Mouse (Mus musculus) gastrocnemius, adult 2 months (tissue): ENCODE measurements around the gene Sh2d3c. TPM values are rescaled to one million over a fixed set of nuclear protein-coding genes. Genes with fewer than 3 reads are reported as not detected.

Experiments
- DNase-seq: peaks from one replicate; pipeline ENCODE4 v3.0.0; 2022
- H3K27ac ChIP-seq: fragments of 200-600 bp; 2 replicates; pipeline ENCODE4 v1.8.1; 2022; ENCODE audit warnings: mild to moderate bottlenecking
- H3K4me3 ChIP-seq: fragments of 200-600 bp; 2 replicates; pipeline ENCODE4 v1.8.1; 2022; ENCODE audit warnings: mild to moderate bottlenecking, moderate library complexity
- CTCF ChIP-seq: fragments of 200-600 bp; IDR thresholded peaks from 2 replicates; pipeline ENCODE4 v1.8.1; 2022; ENCODE audit warnings: antibody characterized with exemption, mild to moderate bottlenecking, moderate library complexity
- intact Hi-C: fragments of 180-260 bp; cut with DNase I; formaldehyde crosslinking; loops from one replicate; pipeline ENCODE4 v1.15.1; 2025
- total RNA-seq, 2 experiments: library from RNA; stranded (reverse); gene quantifications; 2 replicates each; pipeline ENCODE4 v1.2.3; 2021

Gene Sh2d3c
- total RNA-seq, 2 experiments from 2014 or later, result 4.4 to 12.0 TPM

DNA sequence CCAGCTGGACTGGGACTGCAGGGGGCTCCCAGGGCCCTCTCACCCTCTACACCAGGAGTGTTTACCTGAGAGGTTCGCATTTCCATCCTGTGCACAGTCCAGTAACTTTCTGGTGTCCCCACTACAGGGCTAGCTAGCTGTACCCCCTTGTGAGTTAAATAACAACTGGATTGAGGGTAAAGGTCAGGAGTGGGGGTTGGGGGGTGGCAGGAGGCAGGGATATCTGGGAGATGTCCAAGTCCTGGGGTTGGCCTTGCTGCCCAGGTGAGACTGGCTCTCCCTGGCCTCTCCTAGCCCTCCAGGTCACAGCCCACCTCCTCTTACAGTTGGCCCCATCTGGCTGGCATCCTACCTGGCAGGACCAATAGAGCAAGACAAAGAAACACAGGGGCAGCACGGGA lies 16.8 kb upstream of the Sh2d3c start, which contains the start of gene Fpgs:
Gene Fpgs, minus strand, starts transcription at position 125 of the 401 bp plus-strand sequence.
- Histone ChIP-seq H3K27ac (no peak within 1 kb of the TSS), H3K4me3 (no peak within 1 kb of the TSS)
- no peak for TF ChIP-seq CTCF
- intact Hi-C loops, result no loop called here
- no peak for DNase-seq

DNA sequence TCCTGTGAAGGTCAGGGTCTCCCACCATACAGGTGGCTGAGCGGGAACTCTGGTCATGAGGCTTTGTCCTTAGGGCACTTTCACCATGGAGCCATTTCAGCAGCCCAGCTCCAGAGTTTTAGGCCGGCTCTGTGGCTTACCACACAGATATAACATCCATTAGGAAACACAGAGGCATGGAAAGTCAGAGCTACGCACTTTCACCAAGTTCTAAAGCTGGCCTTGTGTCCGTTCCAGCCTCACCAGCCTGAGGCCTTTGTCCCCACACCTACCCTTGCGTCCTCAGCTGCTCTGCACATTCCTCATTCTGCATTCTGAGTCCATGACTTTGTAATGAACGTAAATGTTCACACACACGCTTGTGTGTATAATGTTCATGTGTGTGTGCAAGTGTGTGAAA lies 15.8 kb upstream of the Sh2d3c start:
- no peak for DNase-seq
- TF ChIP-seq CTCF, result no peak
- intact Hi-C loops, result no loop called here
- Histone ChIP-seq H3K27ac (no peak overlapping the region), H3K4me3 (no peak overlapping the region)

DNA sequence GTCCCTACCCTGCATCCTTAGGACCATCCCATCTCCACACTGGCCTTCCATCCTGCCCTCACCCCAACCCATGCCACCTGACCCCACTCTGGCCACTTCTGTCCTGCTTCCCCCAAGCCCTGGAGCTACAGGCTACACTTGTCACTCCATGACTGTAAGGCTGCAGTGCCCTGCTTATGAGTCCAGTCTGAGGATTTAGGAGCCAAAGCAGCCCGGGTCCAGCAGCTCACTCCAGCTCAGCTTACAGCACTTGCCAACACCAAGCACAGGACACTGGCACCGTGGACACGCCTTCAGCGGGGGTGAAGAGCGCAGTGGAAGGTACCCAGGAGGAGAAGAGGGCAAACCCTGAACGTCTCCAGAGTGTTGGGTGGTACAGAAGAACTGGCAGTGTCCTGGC lies 13.9 kb upstream of the Sh2d3c start:
- intact Hi-C loops, result no loop called here
- no peak for TF ChIP-seq CTCF

DNA sequence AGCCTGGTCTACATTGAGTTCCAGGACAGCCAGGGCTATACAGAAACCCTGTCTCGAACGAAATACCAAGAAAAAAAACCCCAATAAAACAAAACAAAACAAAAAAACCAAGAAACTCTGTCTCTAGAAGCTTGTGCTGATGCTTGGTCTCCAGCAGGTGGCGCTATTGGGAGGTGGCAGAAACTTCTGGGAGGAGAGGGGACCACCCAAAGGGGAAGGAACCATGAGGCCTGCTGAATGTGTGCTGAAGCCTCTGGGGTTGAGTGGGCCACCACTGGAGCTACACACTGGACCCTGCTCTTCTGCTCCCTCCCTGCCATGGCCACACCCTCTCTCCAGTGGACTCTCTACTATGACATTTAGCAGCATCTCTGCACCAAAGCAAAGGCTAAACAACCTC lies 12.2 kb upstream of the Sh2d3c start:
- Histone ChIP-seq H3K27ac (no peak overlapping the region), H3K4me3 (no peak overlapping the region)
- peak; percentile 65 for DNase-seq
- intact Hi-C loops, result no loop called here
- peak; percentile 94 for TF ChIP-seq CTCF

More for the DNA sequence above, 13.9 kb upstream of the Sh2d3c start:
- Histone ChIP-seq H3K27ac (peak overlapping the region; percentile 48; the same call in 1 of the 2 replicates), H3K4me3 (no peak overlapping the region)
- DNase-seq, result peak; percentile 65

DNA sequence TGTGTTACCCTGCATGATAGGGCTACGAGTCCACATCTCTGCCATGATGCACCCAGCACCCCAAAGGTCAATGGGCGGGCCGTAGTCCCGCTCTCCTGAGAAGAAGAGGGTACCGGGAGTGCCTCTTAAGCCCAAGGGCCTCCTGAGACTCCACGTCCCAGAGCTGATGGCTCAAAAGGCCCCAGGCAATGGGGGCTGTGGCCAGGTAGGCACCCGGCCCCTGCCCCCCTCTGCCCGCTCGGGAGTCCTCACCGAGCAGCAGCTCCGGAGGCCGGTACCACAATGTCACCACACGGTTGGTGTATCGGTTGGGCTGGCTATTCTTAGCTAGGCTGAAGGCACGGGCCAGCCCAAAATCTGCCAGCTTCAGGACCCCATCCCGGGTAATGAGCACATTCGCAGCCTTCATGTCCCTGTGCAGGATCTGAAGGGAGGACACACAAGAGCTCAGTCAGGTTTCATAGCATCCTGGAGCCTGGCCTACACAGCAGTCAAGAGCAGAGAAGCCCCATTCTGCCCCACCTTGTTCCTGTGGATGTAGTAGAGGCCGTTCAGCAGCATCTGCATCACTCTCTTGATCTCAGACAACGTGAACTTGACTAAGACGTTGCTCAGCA lies 11.2 kb upstream of the Sh2d3c start:
- TF ChIP-seq CTCF, result no peak
- Histone ChIP-seq H3K4me3 (peak overlapping the region; percentile 7; the same call in 1 of the 2 replicates), H3K27ac (0 out of 2 replicates have a peak overlapping the region, but pooled peaks have one; percentile 6)
- intact Hi-C loops, result no loop called here
- no peak for DNase-seq

DNA sequence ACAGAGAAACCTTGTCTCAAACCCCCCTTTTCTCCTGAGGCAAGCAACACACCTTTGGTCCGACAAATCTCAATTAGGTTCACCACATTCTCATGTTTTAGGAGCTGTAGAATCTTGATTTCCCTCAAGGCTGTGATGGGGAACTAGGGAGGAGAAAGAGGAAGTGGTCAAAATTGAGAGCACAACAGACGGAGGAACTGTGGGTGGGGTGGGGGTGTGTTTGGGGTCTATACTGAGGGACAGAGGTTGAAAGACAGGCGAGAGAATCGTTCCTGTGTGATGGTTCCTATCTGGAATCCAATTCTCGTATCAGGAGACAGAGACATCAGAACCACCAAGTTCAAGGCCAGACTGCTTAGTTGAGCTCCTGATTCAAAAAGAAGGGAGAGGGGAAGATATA lies 10.4 kb upstream of the Sh2d3c start:
- Histone ChIP-seq H3K27ac (no peak overlapping the region), H3K4me3 (no peak overlapping the region)
- intact Hi-C loops, result no loop called here
- no peak for TF ChIP-seq CTCF
- DNase-seq, result no peak

DNA sequence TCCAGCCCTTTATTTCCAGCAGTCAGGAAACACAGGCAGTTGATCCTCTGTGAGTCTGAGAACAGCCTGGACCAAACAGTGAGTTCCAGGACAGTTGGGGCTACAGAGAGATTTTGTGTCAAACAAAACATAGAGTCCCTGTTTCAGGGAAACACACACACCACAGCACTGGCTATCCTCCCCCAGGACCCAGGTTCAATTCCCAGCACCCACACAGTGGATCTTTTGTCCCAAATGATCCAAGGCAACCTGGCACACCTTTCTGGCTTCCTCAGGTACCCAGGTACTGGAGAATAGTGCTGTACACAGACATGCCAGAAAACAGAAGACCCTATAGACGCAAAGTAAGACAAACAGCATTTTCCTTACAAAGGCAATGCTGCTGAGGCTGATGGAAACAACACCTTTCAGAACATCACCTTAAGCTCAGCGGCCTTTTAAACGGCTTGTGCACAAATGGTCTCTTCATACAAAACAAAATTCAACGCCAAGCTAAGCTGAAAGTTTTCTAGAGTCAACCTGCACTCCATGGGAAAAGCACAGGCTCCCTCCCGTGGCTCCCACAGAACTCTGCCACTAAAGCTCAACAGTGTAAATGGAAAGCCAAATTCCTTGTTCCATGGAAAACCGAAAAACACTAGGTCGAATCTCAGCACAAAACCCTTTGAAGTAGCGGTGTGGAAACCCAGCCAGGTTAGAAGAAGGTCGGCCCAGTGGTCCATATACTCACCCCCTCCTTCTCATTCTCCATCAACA lies 9.4 kb upstream of the Sh2d3c start:
- Histone ChIP-seq H3K4me3 (peak overlapping the region; percentile 91), H3K27ac (peak overlapping the region; percentile 96)
- no peak for DNase-seq
- intact Hi-C loops, result loop anchor here (2.0 kb wide), 1 partner anchor 17 kb away; no protein-coding TSS in a partner anchor
- 0 out of 2 replicates have a peak, but pooled peaks have one; percentile 7 for TF ChIP-seq CTCF

DNA sequence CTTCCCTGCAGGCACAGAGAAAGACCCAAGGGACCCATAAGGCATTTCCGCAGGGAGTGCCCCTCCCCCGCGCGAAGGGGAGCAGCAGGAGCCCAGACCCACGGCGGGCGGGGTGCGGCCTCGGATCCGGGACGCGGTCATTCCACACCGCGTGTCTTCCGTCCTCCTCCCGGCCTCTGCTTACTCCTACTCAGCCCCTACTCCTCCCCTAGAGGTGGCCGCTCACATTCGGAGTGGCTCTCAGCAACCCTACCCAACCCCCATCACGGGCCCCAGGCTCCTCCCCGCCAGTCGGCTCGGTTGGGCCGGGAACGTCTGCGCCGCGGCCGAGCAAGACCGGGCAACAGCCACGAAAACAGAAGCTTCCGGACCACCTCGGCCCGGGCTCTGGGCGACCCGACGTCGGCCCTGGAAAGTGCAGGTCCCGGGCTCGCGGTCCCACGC lies 8.7 kb upstream of the Sh2d3c start:
- peak; percentile 79 for DNase-seq
- peak overlapping the region; percentile 96 for H3K27ac ChIP-seq
- intact Hi-C loops, result loop anchor here (2.0 kb wide), 1 partner anchor 17 kb away; no protein-coding TSS in a partner anchor
- TF ChIP-seq CTCF, result no peak
- H3K4me3 ChIP-seq, result peak overlapping the region; percentile 91

DNA sequence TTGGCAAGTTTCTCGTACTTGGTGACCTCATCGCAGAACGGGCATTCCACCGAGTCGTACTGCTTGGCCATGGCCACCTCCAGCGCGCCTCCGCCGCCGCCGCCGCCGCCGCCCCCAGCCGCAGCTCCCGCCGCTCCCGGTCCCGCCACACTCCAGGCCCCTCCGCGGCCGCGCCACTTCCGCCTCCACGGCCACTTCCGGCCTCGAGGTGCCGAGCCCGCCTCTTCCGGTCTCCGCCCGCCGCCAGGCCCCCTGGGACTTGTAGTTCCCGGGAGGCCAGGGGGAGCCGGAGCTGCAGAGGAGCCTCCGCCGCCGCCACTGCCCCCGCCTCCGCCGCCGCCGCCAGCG lies 8.3 kb upstream of the Sh2d3c start:
- intact Hi-C loops, result loop anchor here (2.0 kb wide), 1 partner anchor 18 kb away; no protein-coding TSS in a partner anchor
- no peak for TF ChIP-seq CTCF
- Histone ChIP-seq H3K27ac (peak overlapping the region; percentile 96), H3K4me3 (peak overlapping the region; percentile 91)
- peak; percentile 97 for DNase-seq

DNA sequence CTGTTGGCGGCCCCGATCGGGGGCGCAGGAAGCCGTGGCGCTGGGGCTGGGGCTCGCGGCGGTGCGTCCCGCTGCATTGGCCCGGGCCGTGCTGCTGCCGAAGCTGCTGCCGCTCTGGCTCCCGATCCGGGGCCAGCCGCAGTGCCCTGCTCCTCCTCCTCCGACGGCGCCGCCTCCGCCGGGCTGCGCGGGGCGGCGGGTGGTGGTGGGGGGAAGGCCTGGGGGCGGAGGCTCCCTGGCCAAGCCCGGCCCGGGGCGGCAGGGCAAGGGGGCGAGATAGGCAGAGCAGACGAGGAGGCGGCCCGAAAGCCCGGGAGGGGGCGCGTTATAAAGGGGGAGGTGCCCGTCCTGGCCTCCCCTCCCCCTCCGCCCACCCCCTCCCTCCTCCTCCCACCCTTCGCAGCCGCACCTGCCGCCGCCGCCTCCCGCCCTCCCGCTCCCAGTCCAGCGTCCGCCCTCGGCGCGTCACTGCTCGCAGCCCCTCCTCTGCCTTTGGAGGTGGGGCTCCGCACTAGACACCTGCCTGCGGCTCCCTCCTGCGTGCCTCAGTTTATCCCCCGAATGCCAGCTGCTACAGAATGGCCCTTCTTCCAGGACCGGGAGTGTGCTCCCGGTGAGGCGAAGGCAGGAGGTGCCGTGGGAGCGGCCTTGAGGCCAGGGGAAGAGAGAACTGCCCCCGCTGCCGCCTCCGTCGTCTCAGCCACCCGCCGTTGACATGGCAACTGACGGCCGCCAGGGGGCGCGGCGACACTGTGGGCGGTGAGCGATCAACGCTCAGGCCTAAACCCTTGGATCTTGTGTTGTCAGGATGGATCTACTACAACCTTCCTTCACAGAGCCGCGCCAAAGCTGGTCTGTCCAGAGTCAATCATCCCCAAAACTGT lies 7.7 kb upstream of the Sh2d3c start, which contains the start of gene Cdk9:
Gene Cdk9, minus strand, starts transcription at position 143 of the 884 bp plus-strand sequence.
- intact Hi-C loops, result loop anchor here (2.0 kb wide), 1 partner anchor 18 kb away; no protein-coding TSS in a partner anchor
- Histone ChIP-seq H3K4me3 (peak within 1 kb of the TSS; percentile 91), H3K27ac (peak within 1 kb of the TSS; percentile 96)
- TF ChIP-seq CTCF, result no peak; the same call in none of the 2 replicates
- peak; percentile 95 for DNase-seq

DNA sequence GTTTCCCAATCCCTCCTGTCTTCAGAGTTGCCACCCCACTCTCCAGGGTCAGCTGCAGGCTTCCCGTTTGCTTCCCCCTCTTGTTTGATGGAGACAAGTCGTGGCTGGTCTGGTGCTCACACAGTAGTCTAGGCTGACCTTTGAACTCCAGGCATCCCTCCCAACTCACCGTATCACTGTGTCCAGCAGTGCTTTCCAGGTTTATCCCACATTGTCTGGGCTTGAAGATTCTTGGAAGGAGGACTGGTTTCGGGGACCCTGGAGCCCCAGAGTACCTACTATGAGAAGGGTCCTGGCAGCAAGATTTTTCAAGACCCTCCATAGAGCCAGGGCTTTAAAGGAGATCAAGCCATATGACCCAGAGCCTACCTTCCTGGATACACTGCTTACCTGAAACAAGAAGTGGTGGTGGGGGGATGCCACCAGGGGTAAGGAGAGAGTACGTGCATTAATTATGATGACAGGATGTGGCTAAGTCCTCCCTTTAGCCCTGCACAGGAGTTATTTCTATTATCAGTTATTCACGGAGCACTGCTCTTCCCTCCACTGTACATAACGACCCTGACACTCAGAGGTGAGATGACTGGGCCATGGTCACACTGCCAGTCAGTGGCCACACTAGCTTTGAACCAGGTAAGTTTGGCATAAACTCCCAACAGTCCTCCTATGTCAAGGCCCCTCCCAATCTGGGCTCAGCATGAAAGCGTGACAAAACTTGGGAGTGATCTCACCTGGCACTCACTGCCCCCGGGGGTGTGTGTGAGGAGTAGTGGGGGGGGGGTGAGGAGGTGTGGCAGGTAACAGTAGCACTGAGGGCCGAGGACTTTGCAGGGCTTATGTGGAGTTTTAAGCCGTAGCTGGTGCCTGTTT lies 6.5 kb upstream of the Sh2d3c start:
- peak overlapping the region; percentile 96 for H3K27ac ChIP-seq
- TF ChIP-seq CTCF, result no peak
- no peak for DNase-seq
- intact Hi-C loops, result loop anchor here (1.0 kb wide), 2 partner anchors 43 to 143 kb away; partner anchors contain the start of gene Tor2a
- peak overlapping the region; percentile 91 for H3K4me3 ChIP-seq
